Mouse (Mus musculus): ENCODE results near the gene Smpd3.

Smpd3 gene

DNA sequence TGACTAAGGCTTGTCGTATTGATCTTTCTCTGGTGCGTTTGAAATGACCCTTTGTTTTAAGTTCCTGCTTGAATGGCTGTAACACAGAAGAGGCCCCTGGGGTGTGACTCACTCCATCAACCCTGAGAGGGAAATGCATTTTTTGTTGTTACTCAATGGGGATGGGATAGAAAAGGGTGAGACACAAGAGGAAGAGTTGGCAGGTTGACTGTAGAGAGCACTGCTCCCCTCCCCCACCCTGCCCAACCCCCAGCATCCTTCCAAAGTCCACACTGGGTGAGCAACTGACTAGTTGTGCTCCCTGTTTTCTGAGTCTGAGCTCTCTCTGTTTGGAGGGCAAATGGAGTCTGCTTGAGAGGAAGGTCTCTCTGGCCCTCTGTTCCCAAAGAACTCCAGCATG lies 50.3 kb downstream of the Smpd3 start:
- no peak for DNase-seq

- DNase-seq, result no peak
Measured at GRCm38 (mm10) chr8:106280844-106281243, 56.9 kb downstream of the Smpd3 start.

- no peak for DNase-seq
Measured at GRCm38 (mm10) chr8:106280154-106280553, 57.6 kb downstream of the Smpd3 start.

DNA sequence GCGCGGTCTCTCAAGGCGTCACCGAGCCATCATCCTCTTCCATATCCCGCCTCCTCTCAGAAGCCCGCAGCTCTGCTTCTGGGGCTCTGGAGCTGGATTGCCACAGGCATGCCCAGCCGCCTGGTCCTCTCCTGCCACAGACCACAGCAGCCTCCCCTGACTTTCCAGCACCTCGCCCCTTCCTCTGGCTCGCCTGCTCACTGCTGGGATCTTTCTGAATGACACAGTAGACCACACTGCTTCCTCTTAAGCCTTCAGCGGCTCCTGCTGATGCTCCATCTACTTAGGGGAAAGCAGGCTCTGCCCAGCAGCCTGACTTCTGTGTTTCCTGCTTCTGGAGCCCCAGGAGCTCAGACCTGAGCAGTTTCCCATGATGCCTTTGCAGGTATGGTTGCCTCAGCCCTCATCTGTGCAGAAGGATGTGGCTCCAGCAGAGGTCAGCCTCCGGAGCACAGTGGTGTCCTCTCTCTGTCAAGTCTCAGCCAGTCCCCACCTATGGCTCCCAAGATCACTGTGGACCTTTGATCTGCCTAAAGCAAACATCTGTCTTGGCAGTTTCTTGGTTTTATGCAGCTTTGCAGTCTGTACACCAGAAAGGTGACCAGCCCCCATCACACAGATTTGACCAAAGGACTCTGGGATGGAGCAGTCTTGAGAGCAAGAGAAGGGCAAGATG lies 59.3 kb downstream of the Smpd3 start:
- no peak for DNase-seq

GRCm38 (mm10) chr8:106276709-106277317 lies 61.0 kb downstream of the Smpd3 start:
- DNase-seq, result no peak

- DNase-seq, result no peak
Measured at GRCm38 (mm10) chr8:106273468-106273867, 64.3 kb downstream of the Smpd3 start.

DNA sequence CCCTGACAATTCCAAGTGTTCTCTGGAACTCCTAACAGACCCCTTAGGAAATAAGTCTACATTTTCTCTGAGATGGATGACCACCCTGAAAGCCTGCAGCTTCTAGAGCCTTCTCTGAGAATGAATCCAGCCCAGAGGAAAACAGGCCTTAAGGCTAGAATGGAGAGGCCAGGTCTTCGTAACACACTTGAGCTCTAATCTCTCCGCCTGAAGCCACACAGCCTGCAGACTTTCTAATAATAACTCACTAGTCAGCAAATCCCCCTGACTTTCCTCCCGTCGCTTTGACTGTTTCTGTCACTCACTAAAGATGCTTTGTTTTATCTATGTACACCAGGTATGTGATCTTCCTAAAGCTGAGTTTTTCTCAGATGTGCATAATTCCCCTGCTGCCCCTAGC lies 66.4 kb downstream of the Smpd3 start:
- DNase-seq, result no peak

GRCm38 (mm10) chr8:106270804-106271203 lies 67.0 kb downstream of the Smpd3 start:
- no peak for DNase-seq

DNA sequence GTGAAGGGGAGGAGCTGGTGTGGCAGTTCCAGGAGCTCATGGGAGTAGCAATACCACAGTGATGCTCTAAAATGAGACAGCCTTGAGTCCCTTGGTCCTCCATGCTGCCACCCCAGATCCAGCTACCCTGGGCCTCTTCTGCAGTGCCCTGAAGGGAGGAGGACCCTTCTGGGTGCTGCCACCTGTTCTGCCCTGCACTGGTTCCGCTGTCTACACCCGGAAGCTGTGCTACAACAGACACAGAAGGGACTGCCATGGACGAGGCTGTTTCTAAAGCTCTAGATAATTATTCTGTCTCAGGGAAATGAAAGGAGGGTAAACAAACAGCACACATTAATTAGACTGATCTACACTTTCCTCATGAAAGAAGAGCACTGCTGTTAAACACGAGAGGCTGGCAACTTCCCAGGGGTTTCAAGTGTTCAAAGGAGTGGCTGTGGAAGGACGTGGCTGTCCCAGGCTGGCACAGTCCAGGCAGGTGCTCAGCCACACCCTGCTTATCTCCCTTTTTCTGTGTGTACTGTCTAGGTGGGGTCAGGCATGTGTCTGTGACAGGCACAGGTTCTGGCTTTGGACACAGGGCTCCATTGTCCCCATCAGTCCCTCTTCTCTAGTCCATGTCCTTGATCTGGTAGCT lies 69.0 kb downstream of the Smpd3 start:
- DNase-seq, result no peak

GRCm38 (mm10) chr8:106265398-106265797 lies 72.4 kb downstream of the Smpd3 start:
- no peak for DNase-seq

DNA sequence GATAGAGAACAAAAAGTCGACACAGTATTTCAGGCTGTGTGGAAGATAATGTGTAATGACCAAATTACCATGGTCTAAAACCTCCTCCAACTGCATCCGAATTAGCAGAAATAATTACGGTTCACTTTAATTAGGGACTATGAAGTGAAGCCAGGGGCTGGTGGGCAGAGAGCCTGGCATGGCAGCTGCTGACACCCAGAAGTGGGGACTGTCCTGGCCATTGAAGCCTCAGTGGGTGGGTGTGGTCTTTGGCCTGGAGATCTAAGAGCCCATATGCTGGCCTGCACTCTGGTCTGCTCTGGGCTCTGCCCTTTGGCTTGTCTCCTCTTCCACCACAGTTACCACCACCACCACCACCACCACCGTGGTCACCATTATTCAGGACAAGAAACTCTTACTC lies 73.9 kb downstream of the Smpd3 start:
- DNase-seq, result no peak

GRCm38 (mm10) chr8:106262343-106262742 lies 75.4 kb downstream of the Smpd3 start:
- DNase-seq, result peak; percentile 36

DNA sequence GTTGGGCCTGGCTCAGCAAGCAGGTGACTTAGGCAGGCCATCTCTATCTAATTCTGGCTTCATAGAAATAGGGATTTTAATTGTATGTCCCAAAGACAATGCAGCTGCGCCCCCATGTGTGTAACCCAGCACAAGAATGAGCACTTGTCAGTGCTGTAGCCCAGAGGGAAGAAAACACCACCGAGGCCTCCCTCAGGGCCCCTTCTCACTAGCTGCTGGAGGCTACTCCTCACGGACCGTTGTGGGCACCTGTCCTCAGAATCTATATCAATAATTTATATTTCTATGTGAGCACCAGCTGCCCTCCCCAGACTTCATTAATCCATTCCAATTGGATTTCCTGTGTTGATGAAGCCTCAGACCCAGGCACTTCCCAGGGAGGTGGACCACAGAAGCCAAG lies 76.9 kb downstream of the Smpd3 start:
- DNase-seq, result no peak

DNA sequence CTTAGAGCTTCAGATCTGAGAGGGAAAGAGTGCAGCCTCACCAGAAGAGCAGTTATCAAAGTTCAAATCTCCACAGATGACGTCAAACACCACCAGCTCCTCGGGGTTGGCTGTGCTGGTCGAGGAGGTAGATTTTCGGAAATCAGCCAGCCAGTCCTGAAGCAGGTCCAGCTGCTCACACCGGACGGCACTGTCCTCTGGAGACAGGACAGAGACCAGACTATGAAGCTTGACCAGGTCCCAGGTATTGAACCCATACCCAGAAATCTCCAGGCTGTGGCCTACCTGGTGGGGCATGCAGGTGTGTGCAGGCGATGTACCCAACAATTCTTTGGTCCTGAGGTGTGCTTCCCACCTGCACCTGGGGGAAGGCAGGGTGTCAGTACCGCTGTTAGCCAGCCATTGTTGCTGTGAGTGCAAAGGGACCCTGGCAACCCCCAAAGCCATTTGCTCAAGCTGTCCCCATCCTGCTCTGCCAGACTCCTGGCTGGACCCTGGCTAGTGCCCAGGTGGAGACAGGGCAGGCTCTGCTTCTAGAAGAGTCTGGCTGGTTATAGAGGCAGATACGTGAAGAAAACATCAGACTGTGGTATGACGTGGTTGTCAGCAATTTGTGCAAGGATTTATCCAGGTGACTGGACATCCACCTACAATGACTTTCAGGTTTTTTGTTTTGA lies 78.1 kb downstream of the Smpd3 start:
- DNase-seq, result no peak

DNA sequence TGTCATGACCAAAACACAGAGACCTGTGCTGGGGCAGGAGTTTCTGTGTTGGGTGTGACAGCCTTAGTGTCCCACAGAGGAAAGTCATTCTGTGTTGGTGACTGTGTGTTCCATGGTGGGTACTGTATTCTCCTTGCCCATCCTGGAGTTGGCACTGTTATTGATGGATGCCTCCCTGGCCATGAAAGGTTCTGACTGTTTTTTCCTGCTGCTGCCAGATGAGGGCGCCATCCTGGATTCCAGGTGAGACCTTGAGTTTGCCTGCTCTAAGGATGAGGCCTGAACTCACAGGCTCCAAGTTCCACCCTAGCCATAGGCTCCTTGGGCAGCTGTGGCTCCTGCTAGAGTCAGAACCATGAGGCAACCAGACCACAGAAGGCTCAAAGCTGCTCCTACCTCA lies 79.6 kb downstream of the Smpd3 start:
- no peak for DNase-seq

DNA sequence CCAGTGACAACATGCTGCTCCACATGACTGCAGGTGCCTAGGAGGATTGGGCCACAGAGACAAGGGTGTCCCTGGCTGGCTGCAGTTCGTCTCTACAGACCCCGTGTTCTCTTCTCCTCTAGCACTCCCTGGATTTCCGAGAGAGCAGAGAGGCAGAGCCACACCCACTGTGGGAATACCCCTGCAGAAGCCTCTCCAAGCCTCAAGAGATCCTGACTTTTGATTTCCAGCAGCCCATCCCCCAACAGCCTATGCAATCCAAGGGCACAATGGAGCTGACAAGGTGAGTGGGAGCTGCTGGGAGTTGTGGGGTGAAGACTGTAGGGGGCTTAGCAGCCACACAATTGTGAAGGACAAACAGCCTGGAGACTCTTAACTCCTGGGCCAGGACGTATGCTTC lies 87.6 kb downstream of the Smpd3 start:
- DNase-seq, result no peak

DNA sequence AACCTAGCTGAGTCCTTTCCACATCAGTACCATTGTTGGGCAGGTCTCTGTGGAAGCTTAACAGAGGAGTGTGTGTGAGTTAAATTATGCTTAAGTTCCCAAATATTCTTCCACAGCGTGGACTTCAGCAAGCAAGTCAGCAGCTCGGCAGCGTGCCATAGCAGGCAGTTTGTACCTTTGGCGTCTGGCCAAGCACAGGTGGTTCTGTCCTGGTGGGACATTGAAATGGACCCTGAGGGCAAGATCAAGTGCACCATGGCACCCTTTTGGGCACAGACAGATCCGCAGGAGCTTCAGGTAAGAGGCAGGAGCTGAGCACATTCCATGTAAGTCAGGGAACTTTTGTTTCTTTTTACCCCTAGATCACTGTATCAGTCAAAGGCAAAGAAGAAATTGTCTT lies 100.7 kb downstream of the Smpd3 start:
- no peak for DNase-seq

- DNase-seq, result peak; percentile 9
Measured at GRCm38 (mm10) chr8:106234567-106235261, 103.1 kb downstream of the Smpd3 start.

GRCm38 (mm10) chr8:106232751-106233150 lies 105.0 kb downstream of the Smpd3 start:
- DNase-seq, result no peak

DNA sequence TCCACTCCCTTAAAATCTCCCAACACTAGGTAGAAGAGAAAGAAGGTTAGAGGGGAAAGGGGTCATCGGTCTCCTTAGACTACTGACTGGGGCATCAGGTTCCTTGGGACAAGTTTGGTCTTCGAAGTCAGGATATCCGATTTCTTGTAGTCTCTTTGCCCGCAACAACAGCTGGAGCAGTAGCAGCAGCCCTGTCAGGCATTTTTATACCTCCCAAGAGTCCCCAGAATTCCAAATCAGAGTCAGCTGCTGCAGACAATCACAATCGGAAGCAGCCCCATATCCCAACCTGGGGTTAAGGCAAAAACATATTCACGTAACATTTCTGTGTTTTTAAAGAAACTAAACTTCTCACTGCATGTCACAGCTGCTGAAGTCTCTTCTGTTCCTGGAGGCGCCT lies 106.3 kb downstream of the Smpd3 start:
- DNase-seq, result no peak

- peak; percentile 71 for DNase-seq
Measured at GRCm38 (mm10) chr8:106226589-106226988, 111.2 kb downstream of the Smpd3 start.

DNA sequence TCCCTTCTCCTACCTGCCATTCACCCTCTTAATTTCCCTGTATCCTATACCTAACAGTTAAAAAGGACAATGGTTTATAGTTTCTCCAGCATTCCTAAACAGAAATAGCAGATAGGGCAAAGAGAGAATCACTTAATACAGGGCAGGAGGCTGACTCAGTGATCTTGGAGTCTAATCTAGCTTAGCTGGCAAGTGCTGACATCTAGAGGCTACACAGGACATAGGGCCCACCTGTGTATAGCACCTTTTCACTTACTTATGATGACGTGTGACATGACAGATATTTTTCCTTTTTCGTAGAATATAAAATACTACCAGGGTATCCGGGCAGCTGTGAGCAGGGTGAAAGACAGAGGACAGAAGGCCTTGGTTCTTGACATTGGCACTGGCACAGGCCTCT lies 118.2 kb downstream of the Smpd3 start:
- no peak for DNase-seq

DNA sequence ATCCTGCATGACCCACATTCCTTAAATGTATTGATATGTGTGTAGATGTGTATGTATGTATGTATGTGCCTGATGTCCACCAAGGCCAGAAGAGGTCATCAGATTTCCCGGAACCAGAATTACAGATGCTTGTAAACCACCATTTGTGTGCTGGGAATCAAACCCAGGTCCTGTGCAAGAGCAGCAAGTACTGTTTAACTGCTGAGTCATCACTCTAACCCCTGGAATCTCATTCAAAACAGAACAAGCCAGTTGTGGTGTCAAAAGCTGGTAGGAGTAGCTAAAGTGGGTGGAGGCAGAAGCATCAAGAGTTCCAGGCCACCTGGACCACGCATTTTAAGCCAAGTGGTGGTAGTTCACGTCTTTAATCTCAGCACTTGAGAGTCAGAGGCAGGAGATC lies 123.8 kb downstream of the Smpd3 start:
- no peak for DNase-seq

All from lung, postnatal 10 days (tissue).